Mouse (Mus musculus) left cerebral cortex, postnatal 4 days (tissue): ENCODE measurements around the gene Slc16a2. TPM values are rescaled to one million over a fixed set of nuclear protein-coding genes. Genes with fewer than 3 reads are reported as not detected.
A peak's percentile ranks its signal among the peaks of the same experiment; 100 is the strongest.

ENCODE experiments used
- DNase-seq: peaks from one replicate; pipeline ENCODE4 v3.0.0-alpha.2; 2022
- intact Hi-C: fragments of 180-260 bp; cut with DNase I; formaldehyde crosslinking; loops from one replicate; pipeline ENCODE4 v1.15.1; 2025
- total RNA-seq, 2 experiments: library from RNA; stranded (reverse); gene quantifications; 2 replicates each; pipeline ENCODE4 v1.2.3; 2021

The Slc16a2 gene
- 10 to 100 TPM; 63.9 to 70.3 TPM for total RNA-seq

GRCm38 (mm10) chrX:103821832-103822196, at the start of gene Slc16a2:
TSS of gene Slc16a2 (minus strand) at chrX:103821983.
- intact Hi-C loops, result no loop called here

GRCm38 (mm10) chrX:103863502-103863901, 41.7 kb upstream of the Slc16a2 start:
- no peak for DNase-seq
- intact Hi-C loops, result no loop called here

More at GRCm38 (mm10) chrX:103821832-103822196, at the start of gene Slc16a2:
- DNase-seq, result peak; percentile 84

GRCm38 (mm10) chrX:103862877-103863276, 41.1 kb upstream of the Slc16a2 start:
- intact Hi-C loops, result no loop called here
- no peak for DNase-seq

DNA sequence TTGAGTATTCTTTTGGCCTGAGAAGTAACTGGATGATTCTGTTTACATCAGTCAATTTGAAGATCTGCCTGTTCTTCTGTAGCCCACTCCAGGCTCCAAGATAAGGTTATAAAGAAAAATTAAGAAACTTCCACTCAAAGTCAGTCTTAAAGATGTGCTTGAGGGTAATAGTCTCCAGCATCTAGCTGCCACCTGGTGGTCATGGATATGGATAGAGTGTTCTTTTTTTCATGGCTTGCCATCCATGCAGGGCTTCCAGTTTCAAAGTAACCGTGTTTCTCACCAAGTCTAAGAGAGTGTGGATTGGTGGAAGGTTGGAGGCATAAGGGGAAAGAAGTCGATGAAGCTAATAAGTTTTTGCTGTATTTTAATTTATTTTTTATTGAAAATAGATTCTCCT, 23.5 kb upstream of the Slc16a2 start:
- peak; percentile 13 for DNase-seq

DNA sequence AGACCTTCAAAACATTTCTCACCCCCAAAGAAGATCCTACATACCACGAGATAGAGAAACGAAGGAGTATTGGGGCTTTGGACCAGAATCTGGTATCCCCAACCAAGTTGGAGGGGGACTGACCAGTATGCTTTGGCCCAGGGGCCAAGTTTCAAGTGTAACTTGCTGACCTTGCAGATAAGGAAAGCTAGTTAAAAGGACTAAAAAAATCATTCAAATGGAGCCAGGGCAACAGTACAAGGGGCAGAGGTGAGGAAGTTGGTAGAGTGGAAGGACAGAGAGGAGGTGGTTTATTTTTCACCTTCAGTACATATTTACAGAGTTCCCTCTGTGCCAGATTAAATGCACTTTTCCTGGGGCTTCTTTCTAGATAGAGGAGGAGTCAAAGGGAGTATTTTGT, 7.1 kb upstream of the Slc16a2 start:
- no peak for DNase-seq
- intact Hi-C loops, result no loop called here

More for the DNA sequence above, 23.5 kb upstream of the Slc16a2 start:
- intact Hi-C loops, result no loop called here

GRCm38 (mm10) chrX:103822271-103822811, 558 bp upstream of the Slc16a2 start:
- intact Hi-C loops, result no loop called here
- DNase-seq, result peak; percentile 45

DNA sequence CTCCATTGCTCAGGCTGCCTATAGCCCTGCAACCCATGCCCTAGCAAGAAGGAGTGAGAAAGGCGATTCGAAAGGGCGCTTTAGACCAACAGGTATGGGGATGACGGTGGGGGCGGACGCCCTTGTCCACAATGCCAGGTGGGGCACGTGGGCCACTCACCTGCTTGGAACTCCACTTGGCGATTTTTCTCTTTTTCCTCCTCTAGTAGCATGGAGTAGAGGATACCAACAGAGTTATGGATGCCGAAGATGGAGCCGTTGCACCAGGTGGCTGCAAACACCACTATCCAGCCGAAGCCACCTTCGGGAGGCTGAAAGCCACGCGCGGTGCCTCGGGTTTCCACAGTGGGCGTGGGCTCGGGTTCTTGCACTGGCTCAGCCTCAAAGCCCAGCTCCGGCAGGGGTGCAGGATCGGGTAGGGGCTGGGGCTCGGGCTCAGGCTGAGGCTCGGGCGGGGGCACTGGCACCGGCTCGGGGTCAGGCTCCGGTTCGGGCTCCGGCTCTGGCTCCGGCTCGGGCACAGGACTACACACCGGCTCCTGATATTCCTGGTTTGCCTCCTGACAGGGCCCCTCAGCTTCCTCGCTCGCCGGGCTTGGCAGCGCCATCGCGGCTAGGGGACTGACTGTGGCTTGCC, 470 bp downstream of the Slc16a2 start:
- intact Hi-C loops, result no loop called here
- peak; percentile 1 for DNase-seq

GRCm38 (mm10) chrX:103820307-103821194, 1.2 kb downstream of the Slc16a2 start:
- intact Hi-C loops, result no loop called here
- peak; percentile 17 for DNase-seq

DNA sequence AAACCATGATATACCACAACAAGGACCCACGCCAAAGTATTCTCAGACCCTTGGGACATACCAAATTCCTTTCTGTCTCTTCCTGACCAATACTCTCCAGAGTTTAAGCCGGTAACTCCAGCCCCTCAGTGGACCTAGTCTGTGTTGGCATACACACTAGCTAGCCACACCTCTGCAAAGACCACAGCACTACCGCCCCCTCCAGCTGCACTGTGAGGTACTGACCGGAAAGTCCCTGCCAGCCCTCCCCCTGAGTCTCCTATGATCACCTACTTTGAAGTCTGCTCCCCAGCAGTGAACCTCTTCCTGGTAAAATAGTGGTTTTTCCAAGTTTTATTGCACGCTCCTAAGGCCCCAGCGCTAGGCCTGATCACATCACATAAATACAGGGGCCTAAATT, 2.5 kb downstream of the Slc16a2 start:
- intact Hi-C loops, result no loop called here
- DNase-seq, result peak; percentile 1

GRCm38 (mm10) chrX:103812690-103813089, 9.1 kb downstream of the Slc16a2 start:
- no peak for DNase-seq
- intact Hi-C loops, result no loop called here

GRCm38 (mm10) chrX:103810483-103810882, 11.3 kb downstream of the Slc16a2 start:
- intact Hi-C loops, result no loop called here
- DNase-seq, result no peak

GRCm38 (mm10) chrX:103806373-103806772, 15.4 kb downstream of the Slc16a2 start:
- DNase-seq, result no peak
- intact Hi-C loops, result no loop called here

- no peak for DNase-seq
- intact Hi-C loops, result no loop called here
These were observed 24.8 kb downstream of the Slc16a2 start for GRCm38 (mm10) chrX:103796961-103797360.

DNA sequence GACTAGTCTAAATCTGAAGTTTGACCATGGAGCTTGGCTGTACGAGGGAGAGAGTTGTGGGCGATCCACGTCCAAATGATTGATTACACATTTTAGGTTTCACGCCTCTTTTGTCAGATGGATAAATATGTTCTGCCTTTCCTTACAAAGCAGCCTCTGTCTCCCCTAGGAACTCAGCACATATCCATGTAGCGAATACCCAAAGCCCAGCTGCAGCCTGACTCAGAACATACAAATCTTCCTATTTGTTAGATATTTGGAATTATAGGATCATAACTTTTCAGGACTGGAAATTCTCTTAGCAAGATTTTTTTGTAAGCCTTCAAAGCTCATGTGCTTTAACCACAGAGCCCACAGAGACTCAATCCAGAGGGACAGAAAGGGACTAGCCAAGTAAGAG, 26.3 kb downstream of the Slc16a2 start:
- DNase-seq, result no peak
- intact Hi-C loops, result no loop called here

DNA sequence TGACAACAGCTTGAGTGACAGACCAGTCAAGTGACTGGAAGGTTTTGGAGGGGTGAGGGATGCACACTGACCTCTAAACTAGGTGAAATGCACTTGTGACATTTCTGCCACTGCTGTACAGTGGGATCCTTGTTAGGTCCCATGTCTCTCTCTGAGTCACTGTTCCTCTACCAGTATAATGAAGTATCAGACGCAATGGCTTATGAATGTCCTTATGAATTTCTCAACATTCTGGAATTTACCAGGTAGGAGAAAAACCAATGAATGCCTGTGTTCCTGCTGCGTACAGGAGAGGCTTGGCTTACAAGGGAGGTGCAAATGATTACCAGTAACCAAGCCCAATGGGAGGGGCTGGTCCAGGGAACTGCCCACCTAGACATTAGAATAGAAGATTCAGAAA, 30.5 kb downstream of the Slc16a2 start:
- DNase-seq, result no peak
- intact Hi-C loops, result no loop called here

- DNase-seq, result no peak
These were observed 36.1 kb downstream of the Slc16a2 start for GRCm38 (mm10) chrX:103785681-103786080.

DNA sequence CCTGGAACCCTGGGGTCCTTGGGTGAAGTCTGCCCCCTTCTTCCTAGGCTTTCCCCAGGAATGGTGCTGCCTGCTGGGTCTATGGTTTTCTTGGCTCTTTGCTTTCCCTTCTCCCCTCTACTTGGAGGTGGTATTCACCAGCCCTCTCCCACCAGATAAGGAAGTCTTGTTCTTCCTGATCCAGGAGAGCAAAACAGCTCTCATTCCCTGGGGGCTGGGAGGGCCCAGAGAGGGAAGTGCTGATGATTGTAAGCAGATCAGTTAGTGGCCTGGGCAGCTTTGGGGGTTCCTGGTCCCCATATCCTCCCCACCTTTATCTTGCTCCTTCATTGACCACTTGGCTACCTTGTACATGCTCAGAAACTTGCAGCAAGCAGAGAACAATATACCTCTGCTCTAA, 45.4 kb downstream of the Slc16a2 start:
- intact Hi-C loops, result no loop called here
- DNase-seq, result no peak

More at GRCm38 (mm10) chrX:103785681-103786080, 36.1 kb downstream of the Slc16a2 start:
- intact Hi-C loops, result no loop called here

DNA sequence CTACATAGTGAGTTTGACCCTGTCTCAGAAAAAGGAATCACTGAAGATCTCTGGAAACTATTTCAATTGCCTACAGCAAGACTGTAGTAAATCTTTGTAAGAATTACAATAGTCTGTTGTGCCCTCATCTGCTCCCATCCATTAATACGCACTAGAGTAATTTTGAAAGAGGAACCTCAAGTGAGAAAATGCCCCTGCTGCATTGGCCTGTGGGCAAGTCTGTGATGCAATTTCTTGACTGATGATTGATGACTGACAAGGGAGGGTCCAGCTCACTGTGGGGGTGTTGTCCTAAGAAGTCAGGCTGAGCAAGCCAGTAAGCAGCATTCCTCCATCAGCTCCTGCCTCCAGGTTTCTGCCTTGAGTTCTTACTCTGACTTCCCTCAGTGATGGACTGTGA, 75.6 kb downstream of the Slc16a2 start:
- intact Hi-C loops, result no loop called here
- no peak for DNase-seq

GRCm38 (mm10) chrX:103744171-103745039, 77.4 kb downstream of the Slc16a2 start:
- intact Hi-C loops, result no loop called here

DNA sequence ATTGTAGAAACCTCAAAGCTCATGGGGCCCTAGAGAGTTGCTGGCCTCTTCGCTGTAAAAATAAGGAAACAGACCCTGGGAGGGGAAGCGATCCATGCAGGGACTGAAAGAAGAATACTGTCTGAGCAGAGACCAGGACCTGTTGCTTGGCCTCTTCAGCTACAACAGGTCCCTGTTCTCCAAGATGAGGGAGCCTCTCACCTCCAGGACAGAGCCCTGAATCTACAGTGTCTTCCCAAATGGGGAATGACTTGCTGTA, 79.8 kb downstream of the Slc16a2 start:
- DNase-seq, result no peak
- intact Hi-C loops, result no loop called here

More at GRCm38 (mm10) chrX:103744171-103745039, 77.4 kb downstream of the Slc16a2 start:
- DNase-seq, result peak; percentile 48
